Mouse (Mus musculus) CH12.LX (cell line): ENCODE data around the gene Olfr71. TPM values are rescaled to one million over a fixed set of nuclear protein-coding genes. Genes with fewer than 3 reads are reported as not detected.

Experiments used
- DNase-seq: peaks from one replicate; pipeline ENCODE4 v3.0.0-alpha.2; 2013; ENCODE audit errors: extremely low read depth
- H3K27ac ChIP-seq: 2 replicates; pipeline ENCODE4 v1.5.1; 2012; ENCODE audit warnings: low read depth, mild to moderate bottlenecking, control low read depth, moderate library complexity; ENCODE audit not compliant: insufficient read depth
- H3K27me3 ChIP-seq: replicated peaks from 2 replicates; pipeline ENCODE3; 2012; ENCODE audit warnings: inconsistent platforms
- H3K36me3 ChIP-seq, 2 experiments: replicated peaks in 1 of 2; 2 replicates each; pipeline versions ENCODE3 to v1.6.1; 2012; ENCODE audit warnings: inconsistent platforms in 1 of 2, low read length in 1 of 2, mild to moderate bottlenecking in 1 of 2, mixed read lengths in 1 of 2, moderate library complexity in 1 of 2; ENCODE audit not compliant: control insufficient read depth in 1 of 2, insufficient read depth in 1 of 2
- H3K4me1 ChIP-seq, 2 experiments: 2 replicates each; pipeline ENCODE4 v1.6.1; 2012; ENCODE audit warnings: inconsistent platforms in 1 of 2, moderate library complexity in 1 of 2; ENCODE audit not compliant: insufficient read depth in 2 of 2, control insufficient read depth in 1 of 2
- H3K4me2 ChIP-seq: 2 replicates; pipeline ENCODE4 v1.6.1; 2012; ENCODE audit warnings: low read depth, mild to moderate bottlenecking, control low read depth; ENCODE audit not compliant: poor library complexity, insufficient read depth, severe bottlenecking
- H3K4me3 ChIP-seq, 3 experiments: fragments of 150-350 bp in 1 of 3; sonication (generic) in 1 of 3; replicated peaks in 1 of 3; 2 replicates each; pipeline versions ENCODE3 to v1.5.1; 2011 to 2012; ENCODE audit warnings: low read depth in 2 of 3, low read length in 2 of 3, mild to moderate bottlenecking in 2 of 3, moderate library complexity in 2 of 3, control low read depth in 1 of 3, improper control_type of control experiment in 1 of 3, inconsistent platforms in 1 of 3, mixed read lengths in 1 of 3; ENCODE audit not compliant: poor library complexity in 1 of 3
- H3K79me2 ChIP-seq: replicated peaks from 2 replicates; pipeline ENCODE4 v1.6.1; 2012; ENCODE audit warnings: mild to moderate bottlenecking, moderate library complexity; ENCODE audit not compliant: control insufficient read depth, poor library complexity, insufficient read depth, severe bottlenecking; ENCODE audit errors: extremely low read depth
- H3K9ac ChIP-seq: 2 replicates; pipeline ENCODE4 v1.6.1; 2012; ENCODE audit warnings: low read depth, mild to moderate bottlenecking, control low read depth, moderate library complexity; ENCODE audit not compliant: insufficient read depth
- H3K9me3 ChIP-seq: replicated peaks from 2 replicates; pipeline ENCODE3; 2012; ENCODE audit warnings: low read length, inconsistent platforms, mixed read lengths
- CHD1 ChIP-seq: IDR thresholded peaks from 2 replicates; pipeline ENCODE4 v1.6.1; 2012; ENCODE audit warnings: low read depth, low read length, improper control_type of control experiment, inconsistent platforms
- CHD2 ChIP-seq: IDR thresholded peaks from 2 replicates; pipeline ENCODE4 v1.6.1; 2011; ENCODE audit warnings: low read length, improper control_type of control experiment
- E2F4 ChIP-seq: IDR thresholded peaks from 2 replicates; pipeline ENCODE4 v1.6.1; 2011; ENCODE audit warnings: low read depth, low read length, improper control_type of control experiment; ENCODE audit not compliant: insufficient replicate concordance
- ELF1 ChIP-seq: IDR thresholded peaks from 2 replicates; pipeline ENCODE4 v1.6.1; 2014; ENCODE audit warnings: low read depth, mild to moderate bottlenecking, inconsistent platforms, low read length, improper control_type of control experiment
- GABPA ChIP-seq: IDR thresholded peaks from 2 replicates; pipeline ENCODE4 v1.6.1; 2012; ENCODE audit warnings: low read depth, low read length, improper control_type of control experiment, inconsistent platforms; ENCODE audit not compliant: insufficient replicate concordance
- HCFC1 ChIP-seq: IDR thresholded peaks from 2 replicates; pipeline ENCODE4 v1.6.1; 2012; ENCODE audit warnings: low read depth, mild to moderate bottlenecking, inconsistent platforms, low read length, improper control_type of control experiment
- IRF4 ChIP-seq: IDR thresholded peaks from 2 replicates; pipeline ENCODE4 v1.6.1; 2014; ENCODE audit warnings: low read depth, mild to moderate bottlenecking, inconsistent platforms, low read length, improper control_type of control experiment
- JUN ChIP-seq: IDR thresholded peaks from 2 replicates; pipeline ENCODE4 v1.6.1; 2011; ENCODE audit warnings: low read depth, mild to moderate bottlenecking, low read length, improper control_type of control experiment, moderate library complexity; ENCODE audit not compliant: insufficient read depth
- MAFK ChIP-seq: IDR thresholded peaks from 2 replicates; pipeline ENCODE4 v1.6.1; 2011; ENCODE audit warnings: low read length, improper control_type of control experiment; ENCODE audit not compliant: insufficient replicate concordance
- MAX ChIP-seq: IDR thresholded peaks from 2 replicates; pipeline ENCODE4 v1.6.1; 2011; ENCODE audit warnings: low read length, improper control_type of control experiment
- MEF2A ChIP-seq: IDR thresholded peaks from 2 replicates; pipeline ENCODE4 v1.6.1; 2014; ENCODE audit warnings: low read depth, mild to moderate bottlenecking, inconsistent platforms, low read length, improper control_type of control experiment, borderline replicate concordance
- MXI1 ChIP-seq: IDR thresholded peaks from 2 replicates; pipeline ENCODE4 v1.6.1; 2011; ENCODE audit warnings: mild to moderate bottlenecking, low read depth, low read length, improper control_type of control experiment
- MYC ChIP-seq: IDR thresholded peaks from 2 replicates; pipeline ENCODE4 v1.6.1; 2011; ENCODE audit warnings: low read depth, mild to moderate bottlenecking, improper control_type of control experiment, low read length
- NRF1 ChIP-seq: IDR thresholded peaks from 2 replicates; pipeline ENCODE4 v1.6.1; 2014; ENCODE audit warnings: low read depth, mild to moderate bottlenecking, inconsistent platforms, low read length, improper control_type of control experiment, moderate library complexity
- POLR2A ChIP-seq: IDR thresholded peaks from 2 replicates; pipeline ENCODE4 v1.6.1; 2011; ENCODE audit warnings: low read depth, mild to moderate bottlenecking, improper control_type of control experiment, low read length
- RCOR1 ChIP-seq: conservative IDR thresholded peaks from 2 replicates; pipeline ENCODE4 v1.6.1; 2012; ENCODE audit warnings: low read depth, mild to moderate bottlenecking, inconsistent platforms, low read length, improper control_type of control experiment
- SMC3 ChIP-seq: IDR thresholded peaks from 2 replicates; pipeline ENCODE4 v1.6.1; 2011; ENCODE audit warnings: low read depth, low read length, improper control_type of control experiment
- TBP ChIP-seq: conservative IDR thresholded peaks from 2 replicates; pipeline ENCODE4 v1.6.1; 2011; ENCODE audit warnings: low read depth, low read length, improper control_type of control experiment
- TCF12 ChIP-seq: IDR thresholded peaks from 2 replicates; pipeline ENCODE4 v1.6.1; 2014; ENCODE audit warnings: low read depth, mild to moderate bottlenecking, inconsistent platforms, low read length, improper control_type of control experiment
- USF1 ChIP-seq: IDR thresholded peaks from 2 replicates; pipeline ENCODE4 v1.6.1; 2014; ENCODE audit warnings: low read depth, mild to moderate bottlenecking, inconsistent platforms, low read length, improper control_type of control experiment
- USF2 ChIP-seq: conservative IDR thresholded peaks from 2 replicates; pipeline ENCODE4 v1.6.1; 2011; ENCODE audit warnings: low read depth, low read length, improper control_type of control experiment
- ZMIZ1 ChIP-seq: IDR thresholded peaks from 2 replicates; pipeline ENCODE4 v1.6.1; 2012; ENCODE audit warnings: low read depth, mild to moderate bottlenecking, inconsistent platforms, low read length, improper control_type of control experiment
- dilution Hi-C: fragments of 300-500 bp; cut with MboI; formaldehyde crosslinking; loops from 2 replicates; pipeline ENCODE4 v1.14.3; 2020; ENCODE audit warnings: low sequenced_read_pairs; ENCODE audit not compliant: extremely low pct_unique_long_range_greater_than_20kb, extremely low pct_ligation_motif_present
- in situ Hi-C: fragments of 300-500 bp; cut with MboI; formaldehyde crosslinking; loops from 3 replicates; pipeline ENCODE4 v1.14.3; 2019; ENCODE audit warnings: low sequenced_read_pairs, low pct_ligation_motif_present, low pct_unique_long_range_greater_than_20kb, mixed read lengths
- polyA plus RNA-seq: library from polyadenylated mRNA; unstranded; fragments of >175 nt; gene quantifications from 2 replicates; pipeline ENCODE4 v1.2.1, GENCODE M21; 2012; ENCODE audit warnings: low read depth; ENCODE audit not compliant: insufficient read length
- total RNA-seq, 2 experiments: library from RNA; depleted of rRNA; stranded (reverse); fragments of 300-350 nt in 1 of 2; fragments of >200 nt in 1 of 2; gene quantifications; 2 replicates each; pipeline ENCODE4 v1.2.3; 2012 to 2014

Olfr71 gene
- total and polyA plus RNA-seq, 3 experiments: not detected

DNA sequence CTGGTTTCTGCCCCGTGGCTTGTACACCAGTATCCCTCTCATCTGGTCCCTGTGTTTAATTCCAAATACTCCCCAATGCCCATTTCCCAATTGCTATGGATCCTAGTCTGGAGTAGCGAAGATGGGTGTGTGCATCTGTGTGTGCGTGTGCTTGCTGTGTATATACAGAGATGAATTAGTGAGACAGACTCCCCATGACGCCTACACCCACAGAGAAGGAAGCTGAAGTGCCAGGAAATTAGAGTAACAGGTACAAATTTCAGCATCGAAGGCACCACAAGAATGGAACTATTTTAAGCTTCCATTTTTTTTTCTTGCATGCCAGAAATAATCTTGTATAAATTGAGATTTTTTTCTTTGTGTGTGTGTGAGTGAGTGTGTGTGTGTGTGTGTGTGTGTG lies 19.0 kb downstream of the Olfr71 start:
- no peak overlapping the region for H3K4me2 ChIP-seq
- DNase-seq: no peak
- H3K79me2 ChIP-seq: no peaks in the 10 kb centered on the region
- peaks cover 87% of the 10 kb centered on the region for H3K27me3 ChIP-seq
- H3K9me3 ChIP-seq: no peaks in the 10 kb centered on the region
- no peaks in the 10 kb centered on the region for H3K36me3 ChIP-seq
- no peak for TF ChIP-seq MYC
- no peak for TF ChIP-seq CHD2
- TF ChIP-seq TCF12: no peak
- no peak for TF ChIP-seq E2F4
- TF ChIP-seq ZMIZ1: no peak
- TF ChIP-seq MEF2A: no peak
- no peak for TF ChIP-seq GABPA
- TF ChIP-seq HCFC1: no peak
- no peak for TF ChIP-seq IRF4
- TF ChIP-seq CHD1: no peak
- no peak for TF ChIP-seq USF1
- no peak for TF ChIP-seq USF2
- TF ChIP-seq SMC3: no peak
- no peak overlapping the region for H3K9ac ChIP-seq
- no peak overlapping the region for H3K27ac ChIP-seq
- in situ Hi-C loops: no loop called here
- H3K4me1 ChIP-seq: no peaks in the 10 kb centered on the region
- H3K4me3 ChIP-seq: no peak overlapping the region
- dilution Hi-C loops: no loop called here

- Histone ChIP-seq H3K4me3 (no peak overlapping the region), H3K4me2 (no peak overlapping the region), H3K9me3 (no peaks in the 10 kb centered on the region), H3K27ac (no peak overlapping the region), H3K27me3 (peaks cover 89% of the 10 kb centered on the region), H3K4me1 (no peaks in the 10 kb centered on the region), H3K9ac (no peak overlapping the region), H3K79me2 (no peaks in the 10 kb centered on the region), H3K36me3 (no peaks in the 10 kb centered on the region)
- dilution Hi-C loops: no loop called here
- TF ChIP-seq IRF4: no peak
- no peak for TF ChIP-seq SMC3
- TF ChIP-seq USF1: no peak
- TF ChIP-seq MXI1: no peak
- no peak for TF ChIP-seq ELF1
- no peak for TF ChIP-seq NRF1
- no peak for TF ChIP-seq ZMIZ1
- TF ChIP-seq HCFC1: no peak
- no peak for TF ChIP-seq MYC
- TF ChIP-seq E2F4: no peak
- no peak for TF ChIP-seq MEF2A
- no peak for TF ChIP-seq TBP
- no peak for TF ChIP-seq USF2
- TF ChIP-seq CHD2: no peak
- TF ChIP-seq GABPA: no peak
- TF ChIP-seq JUN: no peak
- no peak for TF ChIP-seq MAX
- TF ChIP-seq MAFK: no peak
- TF ChIP-seq POLR2A: no peak
- TF ChIP-seq RCOR1: no peak
- no peak for DNase-seq
- in situ Hi-C loops: no loop called here
Measured at GRCm38 (mm10) chr4:43690021-43690420, 20.0 kb downstream of the Olfr71 start.
